Mouse (Mus musculus) CH12.LX (cell line): ENCODE results near the gene Eif3k. TPM values are rescaled to one million over a fixed set of nuclear protein-coding genes. Genes with fewer than 3 reads are reported as not detected.

Experiments
- DNase-seq: peaks from one replicate; pipeline ENCODE4 v3.0.0-alpha.2; 2013; ENCODE audit errors: extremely low read depth
- H3K27ac ChIP-seq: 2 replicates; pipeline ENCODE4 v1.5.1; 2012; ENCODE audit warnings: low read depth, mild to moderate bottlenecking, control low read depth, moderate library complexity; ENCODE audit not compliant: insufficient read depth
- H3K27me3 ChIP-seq: replicated peaks from 2 replicates; pipeline ENCODE3; 2012; ENCODE audit warnings: inconsistent platforms
- H3K36me3 ChIP-seq, 2 experiments: replicated peaks in 1 of 2; 2 replicates each; pipeline versions ENCODE3 to v1.6.1; 2012; ENCODE audit warnings: inconsistent platforms in 1 of 2, low read length in 1 of 2, mild to moderate bottlenecking in 1 of 2, mixed read lengths in 1 of 2, moderate library complexity in 1 of 2; ENCODE audit not compliant: control insufficient read depth in 1 of 2, insufficient read depth in 1 of 2
- H3K4me1 ChIP-seq, 2 experiments: 2 replicates each; pipeline ENCODE4 v1.6.1; 2012; ENCODE audit warnings: inconsistent platforms in 1 of 2, moderate library complexity in 1 of 2; ENCODE audit not compliant: insufficient read depth in 2 of 2, control insufficient read depth in 1 of 2
- H3K4me2 ChIP-seq: 2 replicates; pipeline ENCODE4 v1.6.1; 2012; ENCODE audit warnings: low read depth, mild to moderate bottlenecking, control low read depth; ENCODE audit not compliant: poor library complexity, insufficient read depth, severe bottlenecking
- H3K4me3 ChIP-seq, 3 experiments: fragments of 150-350 bp in 1 of 3; sonication (generic) in 1 of 3; replicated peaks in 1 of 3; 2 replicates each; pipeline versions ENCODE3 to v1.5.1; 2011 to 2012; ENCODE audit warnings: low read depth in 2 of 3, low read length in 2 of 3, mild to moderate bottlenecking in 2 of 3, moderate library complexity in 2 of 3, control low read depth in 1 of 3, improper control_type of control experiment in 1 of 3, inconsistent platforms in 1 of 3, mixed read lengths in 1 of 3; ENCODE audit not compliant: poor library complexity in 1 of 3
- H3K79me2 ChIP-seq: replicated peaks from 2 replicates; pipeline ENCODE4 v1.6.1; 2012; ENCODE audit warnings: mild to moderate bottlenecking, moderate library complexity; ENCODE audit not compliant: control insufficient read depth, poor library complexity, insufficient read depth, severe bottlenecking; ENCODE audit errors: extremely low read depth
- H3K9ac ChIP-seq: 2 replicates; pipeline ENCODE4 v1.6.1; 2012; ENCODE audit warnings: low read depth, mild to moderate bottlenecking, control low read depth, moderate library complexity; ENCODE audit not compliant: insufficient read depth
- H3K9me3 ChIP-seq: replicated peaks from 2 replicates; pipeline ENCODE3; 2012; ENCODE audit warnings: low read length, inconsistent platforms, mixed read lengths
- BHLHE40 ChIP-seq: IDR thresholded peaks from 2 replicates; pipeline ENCODE4 v1.6.1; 2011; ENCODE audit warnings: mild to moderate bottlenecking, low read depth, low read length, improper control_type of control experiment
- CHD1 ChIP-seq: IDR thresholded peaks from 2 replicates; pipeline ENCODE4 v1.6.1; 2012; ENCODE audit warnings: low read depth, low read length, improper control_type of control experiment, inconsistent platforms
- CHD2 ChIP-seq: IDR thresholded peaks from 2 replicates; pipeline ENCODE4 v1.6.1; 2011; ENCODE audit warnings: low read length, improper control_type of control experiment
- CTCF ChIP-seq, 2 experiments: IDR thresholded peaks in 1 of 2; conservative IDR thresholded peaks in 1 of 2; 2 replicates each; pipeline ENCODE4 v1.5.1; 2011 to 2012; ENCODE audit warnings: low read depth in 2 of 2, low read length in 2 of 2, improper control_type of control experiment in 1 of 2, inconsistent platforms in 1 of 2, mild to moderate bottlenecking in 1 of 2, moderate library complexity in 1 of 2
- E2F4 ChIP-seq: IDR thresholded peaks from 2 replicates; pipeline ENCODE4 v1.6.1; 2011; ENCODE audit warnings: low read depth, low read length, improper control_type of control experiment; ENCODE audit not compliant: insufficient replicate concordance
- ELF1 ChIP-seq: IDR thresholded peaks from 2 replicates; pipeline ENCODE4 v1.6.1; 2014; ENCODE audit warnings: low read depth, mild to moderate bottlenecking, inconsistent platforms, low read length, improper control_type of control experiment
- EP300 ChIP-seq: IDR thresholded peaks from 2 replicates; pipeline ENCODE4 v1.6.1; 2011; ENCODE audit warnings: low read length, improper control_type of control experiment
- ETS1 ChIP-seq: conservative IDR thresholded peaks from 2 replicates; pipeline ENCODE4 v1.6.1; 2012; ENCODE audit warnings: low read depth, mild to moderate bottlenecking, inconsistent platforms, low read length, improper control_type of control experiment, moderate library complexity
- GABPA ChIP-seq: IDR thresholded peaks from 2 replicates; pipeline ENCODE4 v1.6.1; 2012; ENCODE audit warnings: low read depth, low read length, improper control_type of control experiment, inconsistent platforms; ENCODE audit not compliant: insufficient replicate concordance
- HCFC1 ChIP-seq: IDR thresholded peaks from 2 replicates; pipeline ENCODE4 v1.6.1; 2012; ENCODE audit warnings: low read depth, mild to moderate bottlenecking, inconsistent platforms, low read length, improper control_type of control experiment
- IRF4 ChIP-seq: IDR thresholded peaks from 2 replicates; pipeline ENCODE4 v1.6.1; 2014; ENCODE audit warnings: low read depth, mild to moderate bottlenecking, inconsistent platforms, low read length, improper control_type of control experiment
- JUN ChIP-seq: IDR thresholded peaks from 2 replicates; pipeline ENCODE4 v1.6.1; 2011; ENCODE audit warnings: low read depth, mild to moderate bottlenecking, low read length, improper control_type of control experiment, moderate library complexity; ENCODE audit not compliant: insufficient read depth
- JUND ChIP-seq: conservative IDR thresholded peaks from 2 replicates; pipeline ENCODE4 v1.6.1; 2011; ENCODE audit warnings: low read depth, low read length, improper control_type of control experiment
- KAT2A ChIP-seq: IDR thresholded peaks from 2 replicates; pipeline ENCODE4 v1.6.1; 2012; ENCODE audit warnings: low read length, improper control_type of control experiment, inconsistent platforms; ENCODE audit not compliant: insufficient replicate concordance
- MAFK ChIP-seq: IDR thresholded peaks from 2 replicates; pipeline ENCODE4 v1.6.1; 2011; ENCODE audit warnings: low read length, improper control_type of control experiment; ENCODE audit not compliant: insufficient replicate concordance
- MAX ChIP-seq: IDR thresholded peaks from 2 replicates; pipeline ENCODE4 v1.6.1; 2011; ENCODE audit warnings: low read length, improper control_type of control experiment
- MAZ ChIP-seq: IDR thresholded peaks from 2 replicates; pipeline ENCODE4 v1.6.1; 2012; ENCODE audit warnings: low read depth, mild to moderate bottlenecking, inconsistent platforms, low read length, improper control_type of control experiment, moderate library complexity
- MEF2A ChIP-seq: IDR thresholded peaks from 2 replicates; pipeline ENCODE4 v1.6.1; 2014; ENCODE audit warnings: low read depth, mild to moderate bottlenecking, inconsistent platforms, low read length, improper control_type of control experiment, borderline replicate concordance
- MXI1 ChIP-seq: IDR thresholded peaks from 2 replicates; pipeline ENCODE4 v1.6.1; 2011; ENCODE audit warnings: mild to moderate bottlenecking, low read depth, low read length, improper control_type of control experiment
- MYC ChIP-seq: IDR thresholded peaks from 2 replicates; pipeline ENCODE4 v1.6.1; 2011; ENCODE audit warnings: low read depth, mild to moderate bottlenecking, improper control_type of control experiment, low read length
- NELFE ChIP-seq: IDR thresholded peaks from 2 replicates; pipeline ENCODE4 v1.6.1; 2011; ENCODE audit warnings: low read depth, low read length, improper control_type of control experiment
- PAX5 ChIP-seq: IDR thresholded peaks from 2 replicates; pipeline ENCODE4 v1.6.1; 2012; ENCODE audit warnings: low read length, inconsistent platforms, mixed read lengths
- POLR2A ChIP-seq: IDR thresholded peaks from 2 replicates; pipeline ENCODE4 v1.6.1; 2011; ENCODE audit warnings: low read depth, mild to moderate bottlenecking, improper control_type of control experiment, low read length
- POLR2AphosphoS2 ChIP-seq: IDR thresholded peaks from 2 replicates; pipeline ENCODE4 v1.6.1; 2011; ENCODE audit warnings: low read depth, low read length, improper control_type of control experiment
- RAD21 ChIP-seq: IDR thresholded peaks from 2 replicates; pipeline ENCODE4 v1.6.1; 2011; ENCODE audit warnings: low read depth, mild to moderate bottlenecking, low read length, improper control_type of control experiment, moderate library complexity
- RCOR1 ChIP-seq: conservative IDR thresholded peaks from 2 replicates; pipeline ENCODE4 v1.6.1; 2012; ENCODE audit warnings: low read depth, mild to moderate bottlenecking, inconsistent platforms, low read length, improper control_type of control experiment
- SIN3A ChIP-seq: IDR thresholded peaks from 2 replicates; pipeline ENCODE4 v1.6.1; 2012; ENCODE audit warnings: low read length, improper control_type of control experiment, inconsistent platforms
- SMC3 ChIP-seq: IDR thresholded peaks from 2 replicates; pipeline ENCODE4 v1.6.1; 2011; ENCODE audit warnings: low read depth, low read length, improper control_type of control experiment
- TBP ChIP-seq: conservative IDR thresholded peaks from 2 replicates; pipeline ENCODE4 v1.6.1; 2011; ENCODE audit warnings: low read depth, low read length, improper control_type of control experiment
- TCF12 ChIP-seq: IDR thresholded peaks from 2 replicates; pipeline ENCODE4 v1.6.1; 2014; ENCODE audit warnings: low read depth, mild to moderate bottlenecking, inconsistent platforms, low read length, improper control_type of control experiment
- UBTF ChIP-seq: IDR thresholded peaks from 2 replicates; pipeline ENCODE4 v1.6.1; 2012; ENCODE audit warnings: low read depth, mild to moderate bottlenecking, inconsistent platforms, low read length, improper control_type of control experiment, moderate library complexity
- USF1 ChIP-seq: IDR thresholded peaks from 2 replicates; pipeline ENCODE4 v1.6.1; 2014; ENCODE audit warnings: low read depth, mild to moderate bottlenecking, inconsistent platforms, low read length, improper control_type of control experiment
- ZC3H11A ChIP-seq: IDR thresholded peaks from 2 replicates; pipeline ENCODE4 v1.6.1; 2012; ENCODE audit warnings: low read depth, mild to moderate bottlenecking, inconsistent platforms, low read length, improper control_type of control experiment
- ZKSCAN1 ChIP-seq: IDR thresholded peaks from 2 replicates; pipeline ENCODE4 v1.6.1; 2012; ENCODE audit warnings: low read depth, inconsistent platforms, low read length, improper control_type of control experiment, borderline replicate concordance
- ZMIZ1 ChIP-seq: IDR thresholded peaks from 2 replicates; pipeline ENCODE4 v1.6.1; 2012; ENCODE audit warnings: low read depth, mild to moderate bottlenecking, inconsistent platforms, low read length, improper control_type of control experiment
- ZNF384 ChIP-seq: IDR thresholded peaks from 2 replicates; pipeline ENCODE4 v1.6.1; 2012; ENCODE audit warnings: low read depth, low read length, improper control_type of control experiment, inconsistent platforms
- dilution Hi-C: fragments of 300-500 bp; cut with MboI; formaldehyde crosslinking; loops from 2 replicates; pipeline ENCODE4 v1.14.3; 2020; ENCODE audit warnings: low sequenced_read_pairs; ENCODE audit not compliant: extremely low pct_unique_long_range_greater_than_20kb, extremely low pct_ligation_motif_present
- in situ Hi-C: fragments of 300-500 bp; cut with MboI; formaldehyde crosslinking; loops from 3 replicates; pipeline ENCODE4 v1.14.3; 2019; ENCODE audit warnings: low sequenced_read_pairs, low pct_ligation_motif_present, low pct_unique_long_range_greater_than_20kb, mixed read lengths
- polyA plus RNA-seq: library from polyadenylated mRNA; unstranded; fragments of >175 nt; gene quantifications from 2 replicates; pipeline ENCODE4 v1.2.1, GENCODE M21; 2012; ENCODE audit warnings: low read depth; ENCODE audit not compliant: insufficient read length
- total RNA-seq, 2 experiments: library from RNA; depleted of rRNA; stranded (reverse); fragments of 300-350 nt in 1 of 2; fragments of >200 nt in 1 of 2; gene quantifications; 2 replicates each; pipeline ENCODE4 v1.2.3; 2012 to 2014

Gene Eif3k
- total and polyA plus RNA-seq, 3 experiments = 513 to 658 (median 584) TPM

DNA sequence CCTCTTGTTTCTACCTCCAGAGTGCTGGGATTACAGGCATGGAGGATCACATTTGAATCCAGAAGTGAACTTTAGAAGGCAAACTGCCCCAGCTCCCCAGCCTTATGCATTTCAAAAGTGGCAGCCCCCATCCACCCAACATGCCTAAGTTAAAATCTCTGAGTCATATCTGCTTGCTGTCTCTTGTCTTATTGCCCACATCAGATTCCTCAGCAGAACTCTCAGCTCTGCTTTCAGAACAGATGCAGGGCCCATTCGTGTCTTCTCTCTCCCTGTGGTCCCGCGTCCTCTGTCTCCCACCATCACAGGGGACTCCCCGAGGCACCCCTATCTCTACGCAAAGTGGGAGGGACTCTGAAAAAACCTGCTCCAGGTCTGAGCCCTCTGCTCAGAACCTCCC lies 44.5 kb upstream of the Eif3k start (continued):
- TF ChIP-seq MEF2A (0 out of 2 replicates have a peak, but pooled peaks have one; percentile 52), GABPA (no peak), JUND (peak; percentile 20; the same call in 1 of the 2 replicates), SIN3A (no peak), BHLHE40 (peak; percentile 71), POLR2A (0 out of 2 replicates have a peak, but pooled peaks have one; percentile 45), IRF4 (peak; percentile 66; the same call in 1 of the 2 replicates), ZKSCAN1 (no peak), MAZ (no peak), E2F4 (no peak)

DNA sequence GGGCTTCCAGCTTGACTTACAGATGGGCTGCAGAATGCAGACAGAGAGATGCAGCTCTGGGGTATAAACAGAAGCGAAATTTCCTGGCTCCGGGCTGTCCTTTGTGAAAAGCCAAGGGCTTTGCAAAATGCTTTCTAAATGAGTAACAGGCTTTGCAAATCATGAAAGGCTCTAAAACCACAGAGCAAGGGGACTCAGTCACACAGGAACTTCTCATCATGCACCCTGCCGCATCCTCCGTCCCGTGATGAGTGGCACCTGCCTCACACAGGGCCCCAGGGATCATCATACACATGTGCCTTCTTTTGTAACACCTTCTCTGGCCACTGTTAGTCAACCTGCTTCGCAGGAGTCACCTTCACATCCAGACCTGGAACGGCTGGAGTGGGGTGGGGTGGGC lies 43.9 kb upstream of the Eif3k start:
- DNase-seq = peak; percentile 96
- in situ Hi-C loops = loop anchor here (25.0 kb wide), 1 partner anchor 238 kb away; the partner anchor contains the start of gene Rinl
- peaks cover 3% of the 10 kb centered on the region for H3K9me3 ChIP-seq
- H3K4me1 ChIP-seq = peaks cover 15 to 52% of the 10 kb centered on the region in 2 experiments
- no peaks in the 10 kb centered on the region for H3K79me2 ChIP-seq
- peak overlapping the region; percentile 97 for H3K27ac ChIP-seq
- peaks cover 0 to 10% of the 10 kb centered on the region in 2 experiments for H3K36me3 ChIP-seq
- H3K4me3 ChIP-seq = no peak overlapping the region
- TF ChIP-seq MXI1 (0 out of 2 replicates have a peak, but pooled peaks have one; percentile 30), POLR2A (no peak; the same call in 1 of the 2 replicates), TBP (0 out of 2 replicates have a peak, but pooled peaks have one; percentile 32), MEF2A (peak; percentile 93), GABPA (no peak), MAZ (peak; percentile 61; the same call in 1 of the 2 replicates), MAX (peak; percentile 78), HCFC1 (no peak), E2F4 (no peak), ZC3H11A (no peak), UBTF (no peak), JUN (peak; percentile 88), JUND (peak; percentile 95), BHLHE40 (peak; percentile 100), KAT2A (no peak), EP300 (peak; percentile 97), ZNF384 (no peak; the same call in 1 of the 2 replicates), RAD21 (peak; percentile 18), ETS1 (peak; percentile 100), SMC3 (no peak), PAX5 (no peak), CHD1 (no peak; the same call in 1 of the 2 replicates), CHD2 (peak; percentile 82; the same call in 1 of the 2 replicates), ZMIZ1 (peak; percentile 23; the same call in 1 of the 2 replicates), MAFK (peak; percentile 76; the same call in 1 of the 2 replicates), USF1 (no peak), TCF12 (peak; percentile 98), ELF1 (peak; percentile 42; the same call in 1 of the 2 replicates), MYC (peak; percentile 90), CTCF (conservative IDR thresholded peaks at IDR 0.05 in 1 of 2, IDR thresholded peaks at IDR 0.05 in 1 of 2; ENCODE audit: low read depth in 2 of 2, low read length in 2 of 2) (no peak), RCOR1 (peak; percentile 96), NELFE (no peak), POLR2AphosphoS2 (no peak), SIN3A (peak; percentile 78), IRF4 (peak; percentile 99)
- TF ChIP-seq, all 38 proteins: peak for 20
- Histone ChIP-seq H3K4me2 (peak overlapping the region; percentile 53), H3K9ac (no peak overlapping the region; the same call in 1 of the 2 replicates), H3K27me3 (no peaks in the 10 kb centered on the region)
- dilution Hi-C loops = no loop called here
